Mouse (Mus musculus): ENCODE results near the gene Cldn14. TPM values are rescaled to one million over a fixed set of nuclear protein-coding genes. Genes with fewer than 3 reads are reported as not detected.
"Not testable (repeated sequence)": the region's sequence is repeated elsewhere in the genome, so short reads cannot be mapped to it uniquely, and the experiment has no call there.

Gene Cldn14
- polyA plus RNA-seq, 1 experiment from 2014 or later: not detected

DNA sequence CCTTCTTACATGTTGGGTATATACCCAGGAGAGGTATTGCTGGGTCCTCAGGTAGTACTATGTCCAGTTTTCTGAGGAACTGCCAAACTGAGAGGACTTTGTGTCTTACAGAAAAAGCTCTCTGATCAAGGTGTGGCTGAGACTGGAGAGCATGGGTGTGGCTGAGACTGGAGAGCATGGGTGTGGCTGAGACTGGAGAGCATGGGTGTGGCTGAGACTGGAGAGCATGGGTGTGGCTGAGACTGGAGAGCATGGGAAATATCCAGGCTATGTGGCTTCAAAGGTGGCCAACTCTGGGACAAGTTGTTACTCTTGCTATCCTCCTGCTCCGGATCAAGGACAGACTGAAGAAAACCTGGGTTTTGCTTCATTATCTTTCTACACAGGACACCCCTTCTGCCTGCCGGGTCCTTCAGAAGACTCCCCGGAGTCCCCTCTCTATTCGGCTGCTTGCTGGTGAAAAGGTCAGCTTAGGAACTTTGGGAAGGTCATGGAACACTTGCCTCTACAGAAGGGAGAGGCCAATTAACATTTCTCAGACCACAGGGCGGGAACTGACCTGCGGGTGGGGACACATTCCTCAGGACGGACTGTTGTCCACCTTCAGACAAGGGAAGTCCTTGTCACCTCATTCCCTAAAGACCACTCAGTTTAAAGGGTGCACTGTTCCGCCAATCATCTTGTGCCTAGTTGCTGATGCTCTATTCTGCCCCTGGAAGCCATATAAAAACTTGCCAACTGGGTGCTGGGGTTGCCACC, 4.9 kb upstream of the Cldn14 start:
- not testable (repeated sequence) for H3K9me3 ChIP-seq (replicated peaks; ENCODE audit: control insufficient read depth, low read length); H3K9ac ChIP-seq (ENCODE audit: low read length); H3K4me2 ChIP-seq (ENCODE audit: low read length); H3K4me1 ChIP-seq (ENCODE audit: control insufficient read depth, insufficient read depth, low read length); H3K27ac ChIP-seq (ENCODE audit: low read depth, low read length); ATAC-seq; DNase-seq (ENCODE audit: low spot score); H3K27me3 ChIP-seq (replicated peaks; ENCODE audit: control insufficient read depth, insufficient read depth, low read length); H3K4me3 ChIP-seq (ENCODE audit: low read depth, low read length); H3K36me3 ChIP-seq (ENCODE audit: control insufficient read depth, insufficient read depth, low read length)
- WGBS: 85% methylated on average over 8 of the region's 8 CpGs

DNA sequence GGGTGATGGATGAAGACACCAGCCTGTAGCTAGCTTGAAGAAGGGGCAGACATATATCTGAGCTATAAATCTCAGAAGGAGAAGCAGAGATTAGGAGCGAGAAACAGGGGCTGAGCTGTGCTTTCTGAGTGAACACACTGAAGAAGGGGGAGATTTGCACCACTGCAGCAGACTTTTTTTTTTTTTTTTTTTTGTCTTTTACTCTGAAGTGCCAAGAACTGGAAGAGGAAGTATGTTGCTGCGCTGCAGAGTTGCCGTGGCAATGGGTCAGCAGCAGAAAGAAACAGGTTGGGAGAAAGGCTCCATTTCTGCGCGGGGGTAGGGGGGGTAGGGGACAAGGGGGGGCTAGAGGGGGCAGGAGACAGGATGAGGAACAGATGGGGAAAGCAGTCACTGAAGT, 2.6 kb upstream of the Cldn14 start:
- no peaks in the 10 kb centered on the region for H3K9me3 ChIP-seq (replicated peaks; ENCODE audit: control insufficient read depth, low read length)
- H3K27ac ChIP-seq (ENCODE audit: low read depth, low read length): no peak overlapping the region
- ATAC-seq (no peak), DNase-seq (ENCODE audit: low spot score) (peak; percentile 10)
- H3K9ac ChIP-seq (ENCODE audit: low read length): no peak overlapping the region
- 32% methylated on average over 5 of the region's 5 CpGs for WGBS
- no peaks in the 10 kb centered on the region for H3K27me3 ChIP-seq (replicated peaks; ENCODE audit: control insufficient read depth, insufficient read depth, low read length)
- no peaks in the 10 kb centered on the region; the same call in 1 of the 2 replicates for H3K4me1 ChIP-seq (ENCODE audit: control insufficient read depth, insufficient read depth, low read length)
- no peak overlapping the region for H3K4me2 ChIP-seq (ENCODE audit: low read length)
- H3K36me3 ChIP-seq (ENCODE audit: control insufficient read depth, insufficient read depth, low read length): no peaks in the 10 kb centered on the region
- H3K4me3 ChIP-seq (ENCODE audit: low read depth, low read length): no peak overlapping the region

DNA sequence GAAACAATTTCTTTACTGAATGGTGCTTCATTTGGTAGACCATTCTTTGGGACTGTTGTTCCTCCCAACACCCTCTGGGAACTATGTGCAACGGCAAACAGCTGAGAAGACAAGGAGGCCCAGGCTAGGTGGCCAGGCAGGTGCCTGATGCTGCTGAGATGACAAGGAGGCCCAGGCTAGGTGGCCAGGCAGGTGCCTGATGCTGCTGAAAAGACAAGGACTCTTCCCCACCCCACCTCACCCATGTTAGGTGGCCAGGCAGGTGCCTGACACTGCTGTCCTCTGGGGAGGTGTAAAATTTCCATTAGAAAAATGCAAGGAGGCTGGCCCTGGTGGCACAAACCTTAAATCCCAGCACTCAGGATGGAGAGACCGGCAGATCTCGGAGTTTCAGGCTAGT, 2.0 kb upstream of the Cldn14 start:
- H3K4me3 ChIP-seq (ENCODE audit: low read depth, low read length): no peak overlapping the region
- no peaks in the 10 kb centered on the region; the same call in 1 of the 2 replicates for H3K4me1 ChIP-seq (ENCODE audit: control insufficient read depth, insufficient read depth, low read length)
- H3K9me3 ChIP-seq (replicated peaks; ENCODE audit: control insufficient read depth, low read length): no peaks in the 10 kb centered on the region
- DNase-seq (ENCODE audit: low spot score): no peak
- H3K9ac ChIP-seq (ENCODE audit: low read length): no peak overlapping the region
- no peak for ATAC-seq
- H3K4me2 ChIP-seq (ENCODE audit: low read length): no peak overlapping the region
- H3K27ac ChIP-seq (ENCODE audit: low read depth, low read length): no peak overlapping the region
- H3K36me3 ChIP-seq (ENCODE audit: control insufficient read depth, insufficient read depth, low read length): no peaks in the 10 kb centered on the region
- WGBS: 78% methylated on average over 3 of the region's 3 CpGs
- no peaks in the 10 kb centered on the region for H3K27me3 ChIP-seq (replicated peaks; ENCODE audit: control insufficient read depth, insufficient read depth, low read length)

DNA sequence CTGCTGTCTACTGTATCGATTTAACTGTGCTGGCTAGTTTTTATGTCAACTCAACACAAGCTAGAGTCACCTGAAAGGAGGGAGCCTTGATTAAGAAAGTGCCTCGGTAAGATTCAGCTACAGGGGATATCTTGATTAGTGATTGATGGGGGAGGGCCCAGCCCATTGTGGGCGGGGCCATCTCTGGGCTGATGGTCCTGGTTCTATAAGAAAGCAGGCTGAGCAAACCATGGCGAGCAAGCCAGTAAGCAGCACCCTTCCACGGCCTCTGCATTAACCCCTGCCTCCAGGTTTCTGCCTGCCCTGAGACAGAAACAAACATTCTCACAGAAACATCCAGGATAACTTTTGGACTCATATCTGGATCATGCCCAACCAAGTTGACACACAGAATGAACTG, 1.5 kb upstream of the Cldn14 start:
- Histone ChIP-seq H3K27me3 (replicated peaks; ENCODE audit: control insufficient read depth, insufficient read depth, low read length) (no peaks in the 10 kb centered on the region), H3K4me2 (ENCODE audit: low read length) (no peak overlapping the region), H3K36me3 (ENCODE audit: control insufficient read depth, insufficient read depth, low read length) (no peaks in the 10 kb centered on the region), H3K9me3 (replicated peaks; ENCODE audit: control insufficient read depth, low read length) (no peaks in the 10 kb centered on the region), H3K4me1 (ENCODE audit: control insufficient read depth, insufficient read depth, low read length) (no peaks in the 10 kb centered on the region; the same call in 1 of the 2 replicates), H3K9ac (ENCODE audit: low read length) (no peak overlapping the region), H3K4me3 (ENCODE audit: low read depth, low read length) (no peak overlapping the region), H3K27ac (ENCODE audit: low read depth, low read length) (no peak overlapping the region)
- WGBS: 77% methylated on average over 5 of the region's 5 CpGs
- no peak for DNase-seq (ENCODE audit: low spot score)
- no peak for ATAC-seq

DNA sequence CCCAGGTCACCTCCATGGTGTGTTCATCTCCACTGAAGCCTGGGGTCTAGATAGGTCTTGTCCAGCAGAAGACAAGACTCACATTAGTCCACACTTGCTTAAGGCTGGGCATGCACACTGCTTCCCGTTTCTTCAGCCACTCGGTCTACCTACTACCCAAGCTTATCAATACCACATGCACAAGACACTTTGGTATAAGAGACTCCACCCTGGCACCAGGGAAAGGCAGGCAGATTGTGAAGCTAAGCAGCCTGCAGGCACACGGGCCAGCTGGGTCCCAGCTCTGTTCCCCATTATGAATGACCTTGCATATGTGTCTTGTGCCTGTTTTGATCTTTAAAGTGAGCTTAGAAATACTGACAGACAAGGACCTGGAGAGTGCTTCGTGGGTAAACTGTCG, 719 bp upstream of the Cldn14 start:
- H3K4me2 ChIP-seq (ENCODE audit: low read length): no peak overlapping the region
- H3K9ac ChIP-seq (ENCODE audit: low read length): no peak overlapping the region
- WGBS: 79% methylated on average over 5 of the region's 5 CpGs
- H3K27me3 ChIP-seq (replicated peaks; ENCODE audit: control insufficient read depth, insufficient read depth, low read length): no peaks in the 10 kb centered on the region
- no peak overlapping the region for H3K27ac ChIP-seq (ENCODE audit: low read depth, low read length)
- H3K4me3 ChIP-seq (ENCODE audit: low read depth, low read length): no peak overlapping the region
- no peaks in the 10 kb centered on the region; the same call in 1 of the 2 replicates for H3K4me1 ChIP-seq (ENCODE audit: control insufficient read depth, insufficient read depth, low read length)
- no peak for ATAC-seq
- no peaks in the 10 kb centered on the region for H3K36me3 ChIP-seq (ENCODE audit: control insufficient read depth, insufficient read depth, low read length)
- DNase-seq (ENCODE audit: low spot score): no peak
- H3K9me3 ChIP-seq (replicated peaks; ENCODE audit: control insufficient read depth, low read length): no peaks in the 10 kb centered on the region

DNA sequence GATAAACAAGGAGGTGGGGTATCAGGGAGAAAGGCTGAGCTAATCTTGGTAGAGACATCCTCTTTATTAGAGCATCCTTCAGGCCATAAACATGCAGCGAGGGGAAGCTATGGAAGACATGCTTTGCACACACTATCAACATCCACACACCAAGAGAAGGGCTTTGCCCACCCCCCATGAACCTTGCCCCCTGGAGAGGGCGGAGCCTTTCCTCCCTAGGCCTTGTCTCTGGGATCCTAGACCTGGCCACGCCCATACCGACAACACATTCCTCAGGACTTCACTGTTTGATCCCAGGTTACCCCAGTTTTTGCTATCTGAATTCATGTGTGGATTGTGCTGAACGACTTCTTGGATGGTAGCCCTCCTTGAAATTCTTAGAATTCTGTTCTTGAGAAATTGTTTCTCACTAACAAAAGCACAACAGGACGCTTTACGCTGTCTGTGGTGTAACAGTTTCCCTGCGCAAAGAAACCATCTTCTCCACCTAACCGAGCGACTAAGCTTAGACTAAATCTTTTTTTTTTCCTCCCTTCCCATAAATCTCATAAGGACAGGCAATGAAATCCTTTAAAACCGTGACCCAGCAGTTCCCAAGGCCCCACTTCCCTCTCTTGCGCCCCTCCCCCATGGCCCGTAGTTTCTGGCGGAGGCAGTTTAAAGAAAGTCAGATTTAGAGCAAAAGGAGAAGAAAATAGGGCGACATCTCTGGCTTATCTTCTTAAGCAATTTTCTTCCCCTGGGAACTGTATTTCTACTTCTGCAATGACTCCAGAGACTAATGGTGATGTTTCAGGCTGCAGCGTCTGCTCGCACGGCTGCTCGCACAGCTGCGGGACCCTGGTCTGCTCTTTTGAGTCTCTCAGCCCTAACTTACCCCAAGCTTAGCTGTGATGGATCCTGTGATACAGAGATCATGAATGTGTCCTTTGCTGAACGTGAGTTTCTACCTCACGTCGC, 1.7 kb downstream of the Cldn14 start:
- no peak overlapping the region for H3K9ac ChIP-seq (ENCODE audit: low read length)
- no peaks in the 10 kb centered on the region for H3K36me3 ChIP-seq (ENCODE audit: control insufficient read depth, insufficient read depth, low read length)
- WGBS: 56% methylated on average over 23 of the region's 23 CpGs
- H3K27ac ChIP-seq (ENCODE audit: low read depth, low read length): no peak overlapping the region
- DNase-seq (ENCODE audit: low spot score) (no peak), ATAC-seq (no peak)
- H3K27me3 ChIP-seq (replicated peaks; ENCODE audit: control insufficient read depth, insufficient read depth, low read length): no peaks in the 10 kb centered on the region
- H3K4me3 ChIP-seq (ENCODE audit: low read depth, low read length): no peak overlapping the region
- H3K4me2 ChIP-seq (ENCODE audit: low read length): no peak overlapping the region
- H3K4me1 ChIP-seq (ENCODE audit: control insufficient read depth, insufficient read depth, low read length): no peaks in the 10 kb centered on the region; the same call in 1 of the 2 replicates
- H3K9me3 ChIP-seq (replicated peaks; ENCODE audit: control insufficient read depth, low read length): no peaks in the 10 kb centered on the region

DNA sequence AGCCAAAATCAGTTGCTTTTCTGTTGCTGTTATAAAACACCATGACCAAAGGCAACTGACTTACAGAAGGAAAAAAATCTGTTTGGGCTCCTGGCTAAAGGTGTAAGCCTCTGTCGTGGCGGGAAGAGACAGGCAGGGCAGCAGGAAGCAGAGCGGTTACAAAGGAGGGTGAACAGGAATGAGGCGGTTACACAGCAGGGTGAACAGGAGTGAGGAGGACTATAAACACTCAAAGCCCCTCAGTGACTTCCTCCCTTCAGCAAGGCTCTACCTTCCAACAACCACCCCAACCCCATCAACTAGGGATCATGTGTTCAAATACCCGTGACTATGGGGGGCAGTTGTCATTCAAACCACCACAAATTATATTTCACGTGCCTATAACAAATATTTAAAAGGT, 5.2 kb downstream of the Cldn14 start:
- Histone ChIP-seq H3K27me3 (replicated peaks; ENCODE audit: control insufficient read depth, insufficient read depth, low read length) (no peaks in the 10 kb centered on the region), H3K4me1 (ENCODE audit: control insufficient read depth, insufficient read depth, low read length) (no peaks in the 10 kb centered on the region), H3K4me3 (ENCODE audit: low read depth, low read length) (no peak overlapping the region), H3K9ac (ENCODE audit: low read length) (no peak overlapping the region), H3K36me3 (ENCODE audit: control insufficient read depth, insufficient read depth, low read length) (no peaks in the 10 kb centered on the region), H3K9me3 (replicated peaks; ENCODE audit: control insufficient read depth, low read length) (no peaks in the 10 kb centered on the region), H3K4me2 (ENCODE audit: low read length) (no peak overlapping the region), H3K27ac (ENCODE audit: low read depth, low read length) (no peak overlapping the region)
- ATAC-seq (no peak), DNase-seq (ENCODE audit: low spot score) (no peak)
- 78% methylated on average over 6 of the region's 6 CpGs for WGBS

DNA sequence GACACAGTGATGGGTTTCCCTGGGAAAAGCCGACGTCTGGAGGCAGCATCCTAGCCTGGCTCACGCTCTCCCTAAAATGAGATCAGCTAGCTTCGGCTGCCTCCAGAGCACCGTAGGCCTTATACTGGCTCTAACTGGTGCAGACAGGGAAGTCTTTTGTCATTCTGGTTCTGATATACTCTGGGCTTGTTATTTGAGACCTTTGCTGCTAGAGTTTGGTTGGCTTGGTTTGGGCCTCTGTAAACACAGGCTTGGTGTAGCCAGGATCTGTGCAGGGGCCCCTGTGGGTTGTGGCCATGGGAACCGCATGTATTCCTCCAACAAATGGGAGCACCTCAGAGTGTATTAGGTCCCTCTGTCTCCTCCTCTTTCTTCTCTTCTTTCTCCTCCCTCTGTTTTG, 7.3 kb downstream of the Cldn14 start:
- DNase-seq (ENCODE audit: low spot score): no peak
- no peak overlapping the region for H3K4me2 ChIP-seq (ENCODE audit: low read length)
- H3K27ac ChIP-seq (ENCODE audit: low read depth, low read length): no peak overlapping the region
- H3K27me3 ChIP-seq (replicated peaks; ENCODE audit: control insufficient read depth, insufficient read depth, low read length): no peaks in the 10 kb centered on the region
- no peaks in the 10 kb centered on the region for H3K4me1 ChIP-seq (ENCODE audit: control insufficient read depth, insufficient read depth, low read length)
- H3K4me3 ChIP-seq (ENCODE audit: low read depth, low read length): no peak overlapping the region
- 84% methylated on average over 6 of the region's 6 CpGs for WGBS
- ATAC-seq: no peak
- no peaks in the 10 kb centered on the region for H3K9me3 ChIP-seq (replicated peaks; ENCODE audit: control insufficient read depth, low read length)
- no peaks in the 10 kb centered on the region for H3K36me3 ChIP-seq (ENCODE audit: control insufficient read depth, insufficient read depth, low read length)
- no peak overlapping the region for H3K9ac ChIP-seq (ENCODE audit: low read length)

DNA sequence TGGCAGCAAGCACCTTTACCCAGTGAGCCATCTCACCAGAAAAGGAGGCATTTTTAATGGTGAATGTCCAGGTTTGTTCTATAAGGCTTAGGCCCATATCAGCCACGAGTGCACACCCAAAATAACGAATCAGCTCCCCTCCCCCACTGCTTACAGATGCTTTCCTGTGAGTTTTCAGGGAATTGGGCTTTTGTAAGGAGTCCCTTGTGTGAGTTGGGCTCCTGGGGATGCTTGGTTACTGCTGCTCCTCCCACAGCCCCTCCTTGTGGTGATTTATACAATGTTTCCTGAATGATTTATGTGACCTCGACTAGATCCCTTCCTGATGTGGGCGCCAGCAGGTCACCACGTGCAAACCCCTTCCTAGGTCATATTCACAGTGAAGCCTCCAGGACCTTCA, 9.7 kb downstream of the Cldn14 start:
- WGBS: 40% methylated on average over 5 of the region's 5 CpGs
- Histone ChIP-seq H3K9me3 (replicated peaks; ENCODE audit: control insufficient read depth, low read length) (no peaks in the 10 kb centered on the region), H3K36me3 (ENCODE audit: control insufficient read depth, insufficient read depth, low read length) (no peaks in the 10 kb centered on the region), H3K27ac (ENCODE audit: low read depth, low read length) (no peak overlapping the region), H3K4me2 (ENCODE audit: low read length) (no peak overlapping the region), H3K4me1 (ENCODE audit: control insufficient read depth, insufficient read depth, low read length) (no peaks in the 10 kb centered on the region), H3K27me3 (replicated peaks; ENCODE audit: control insufficient read depth, insufficient read depth, low read length) (no peaks in the 10 kb centered on the region), H3K4me3 (ENCODE audit: low read depth, low read length) (no peak overlapping the region), H3K9ac (ENCODE audit: low read length) (no peak overlapping the region)
- DNase-seq (ENCODE audit: low spot score) (no peak), ATAC-seq (no peak)

Measured in forebrain, embryonic 14.5 days (tissue).